Mouse (Mus musculus): ENCODE data around the gene Nabp2. TPM values are rescaled to one million over a fixed set of nuclear protein-coding genes. Genes with fewer than 3 reads are reported as not detected.
A peak's percentile ranks its signal among the peaks of the same experiment; 100 is the strongest.

Gene Nabp2
- polyA plus RNA-seq, 1 experiment from 2014 or later: 101 TPM

- H3K27me3 ChIP-seq (replicated peaks; ENCODE audit: control insufficient read depth, insufficient read depth, low read length): no peaks in the 10 kb centered on the region
- no peak overlapping the region for H3K9ac ChIP-seq (ENCODE audit: low read depth, low read length)
- no peak overlapping the region for H3K27ac ChIP-seq (ENCODE audit: low read depth, low read length)
- DNase-seq (ENCODE audit: low spot score): no peak
- H3K4me2 ChIP-seq: peak overlapping the region; percentile 100
- peaks cover 34% of the 10 kb centered on the region for H3K4me1 ChIP-seq (replicated peaks; ENCODE audit: control insufficient read depth, insufficient read depth, low read length)
- H3K36me3 ChIP-seq (ENCODE audit: control insufficient read depth, insufficient read depth, low read length): peaks cover 15% of the 10 kb centered on the region; the same call in 1 of the 2 replicates
- WGBS: 71% methylated on average over 1 of the region's 1 CpGs
- H3K4me3 ChIP-seq (ENCODE audit: low read depth, low read length): peak overlapping the region; percentile 79
- ATAC-seq (replicated peaks; ENCODE audit: low FRiP score): no peak
- H3K9me3 ChIP-seq (ENCODE audit: control insufficient read depth, low read length): no peaks in the 10 kb centered on the region
Measured at GRCm38 (mm10) chr10:128413076-128413475, 1.8 kb upstream of the Nabp2 start.

GRCm38 (mm10) chr10:128412558-128412957, 1.3 kb upstream of the Nabp2 start:
- peaks cover 18% of the 10 kb centered on the region; the same call in 1 of the 2 replicates for H3K36me3 ChIP-seq (ENCODE audit: control insufficient read depth, insufficient read depth, low read length)
- no peak overlapping the region for H3K27ac ChIP-seq (ENCODE audit: low read depth, low read length)
- peak overlapping the region; percentile 90 for H3K9ac ChIP-seq (ENCODE audit: low read depth, low read length)
- peaks cover 34% of the 10 kb centered on the region for H3K4me1 ChIP-seq (replicated peaks; ENCODE audit: control insufficient read depth, insufficient read depth, low read length)
- no peak for DNase-seq (ENCODE audit: low spot score)
- no peaks in the 10 kb centered on the region for H3K27me3 ChIP-seq (replicated peaks; ENCODE audit: control insufficient read depth, insufficient read depth, low read length)
- H3K9me3 ChIP-seq (ENCODE audit: control insufficient read depth, low read length): no peaks in the 10 kb centered on the region
- H3K4me2 ChIP-seq: peak overlapping the region; percentile 100
- ATAC-seq (replicated peaks; ENCODE audit: low FRiP score): no peak
- WGBS: 26% methylated on average over 1 of the region's 1 CpGs
- peak overlapping the region; percentile 79 for H3K4me3 ChIP-seq (ENCODE audit: low read depth, low read length)

DNA sequence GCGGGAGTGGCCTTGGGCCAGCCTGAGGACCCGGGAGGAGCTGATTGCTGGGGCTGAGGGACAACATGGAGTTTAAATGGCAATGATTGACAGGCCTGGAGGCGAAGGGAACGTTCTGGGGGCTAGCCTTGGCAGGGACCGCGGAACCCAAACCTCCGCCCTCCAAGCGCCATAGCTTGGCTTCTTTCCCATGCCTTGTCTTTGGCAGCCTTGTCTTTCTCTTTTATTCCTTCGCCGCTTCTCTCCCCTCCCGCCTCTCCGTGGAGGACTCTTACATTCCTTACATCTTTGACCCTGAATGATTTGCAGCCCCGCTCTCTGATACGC, 726 bp upstream of the Nabp2 start:
- Histone ChIP-seq H3K4me3 (ENCODE audit: low read depth, low read length) (peak overlapping the region; percentile 79), H3K4me2 (peak overlapping the region; percentile 100), H3K27me3 (replicated peaks; ENCODE audit: control insufficient read depth, insufficient read depth, low read length) (no peaks in the 10 kb centered on the region), H3K9ac (ENCODE audit: low read depth, low read length) (peak overlapping the region; percentile 90), H3K9me3 (ENCODE audit: control insufficient read depth, low read length) (no peaks in the 10 kb centered on the region), H3K4me1 (replicated peaks; ENCODE audit: control insufficient read depth, insufficient read depth, low read length) (peaks cover 34% of the 10 kb centered on the region), H3K36me3 (ENCODE audit: control insufficient read depth, insufficient read depth, low read length) (peaks cover 15% of the 10 kb centered on the region; the same call in 1 of the 2 replicates), H3K27ac (ENCODE audit: low read depth, low read length) (peak overlapping the region; percentile 91)
- WGBS: 1% methylated on average over 14 of the region's 14 CpGs
- ATAC-seq (replicated peaks; ENCODE audit: low FRiP score) (no peak), DNase-seq (ENCODE audit: low spot score) (no peak)

DNA sequence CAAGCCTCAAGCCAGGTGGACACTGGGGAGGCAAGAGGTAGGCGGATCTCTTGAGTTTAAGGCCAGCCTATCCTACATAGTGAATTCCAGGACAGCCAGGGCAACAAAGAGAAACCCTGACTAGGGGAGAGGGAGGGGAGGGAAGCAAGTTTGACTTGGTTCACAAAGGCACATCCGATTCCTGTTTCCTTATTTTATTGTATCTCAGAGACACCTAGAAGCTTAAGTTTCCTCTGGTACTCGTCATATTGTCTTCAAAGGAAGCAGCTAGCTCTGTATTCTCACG, 789 bp downstream of the Nabp2 start:
- Histone ChIP-seq H3K4me3 (ENCODE audit: low read depth, low read length) (peak overlapping the region; percentile 79), H3K9ac (ENCODE audit: low read depth, low read length) (peak overlapping the region; percentile 90), H3K27me3 (replicated peaks; ENCODE audit: control insufficient read depth, insufficient read depth, low read length) (no peaks in the 10 kb centered on the region), H3K27ac (ENCODE audit: low read depth, low read length) (peak overlapping the region; percentile 91), H3K4me2 (peak overlapping the region; percentile 100), H3K36me3 (ENCODE audit: control insufficient read depth, insufficient read depth, low read length) (peaks cover 14% of the 10 kb centered on the region; the same call in 1 of the 2 replicates), H3K9me3 (ENCODE audit: control insufficient read depth, low read length) (no peaks in the 10 kb centered on the region), H3K4me1 (replicated peaks; ENCODE audit: control insufficient read depth, insufficient read depth, low read length) (peaks cover 34% of the 10 kb centered on the region)
- ATAC-seq (replicated peaks; ENCODE audit: low FRiP score) (no peak), DNase-seq (ENCODE audit: low spot score) (no peak)
- 23% methylated on average over 4 of the region's 4 CpGs for WGBS

DNA sequence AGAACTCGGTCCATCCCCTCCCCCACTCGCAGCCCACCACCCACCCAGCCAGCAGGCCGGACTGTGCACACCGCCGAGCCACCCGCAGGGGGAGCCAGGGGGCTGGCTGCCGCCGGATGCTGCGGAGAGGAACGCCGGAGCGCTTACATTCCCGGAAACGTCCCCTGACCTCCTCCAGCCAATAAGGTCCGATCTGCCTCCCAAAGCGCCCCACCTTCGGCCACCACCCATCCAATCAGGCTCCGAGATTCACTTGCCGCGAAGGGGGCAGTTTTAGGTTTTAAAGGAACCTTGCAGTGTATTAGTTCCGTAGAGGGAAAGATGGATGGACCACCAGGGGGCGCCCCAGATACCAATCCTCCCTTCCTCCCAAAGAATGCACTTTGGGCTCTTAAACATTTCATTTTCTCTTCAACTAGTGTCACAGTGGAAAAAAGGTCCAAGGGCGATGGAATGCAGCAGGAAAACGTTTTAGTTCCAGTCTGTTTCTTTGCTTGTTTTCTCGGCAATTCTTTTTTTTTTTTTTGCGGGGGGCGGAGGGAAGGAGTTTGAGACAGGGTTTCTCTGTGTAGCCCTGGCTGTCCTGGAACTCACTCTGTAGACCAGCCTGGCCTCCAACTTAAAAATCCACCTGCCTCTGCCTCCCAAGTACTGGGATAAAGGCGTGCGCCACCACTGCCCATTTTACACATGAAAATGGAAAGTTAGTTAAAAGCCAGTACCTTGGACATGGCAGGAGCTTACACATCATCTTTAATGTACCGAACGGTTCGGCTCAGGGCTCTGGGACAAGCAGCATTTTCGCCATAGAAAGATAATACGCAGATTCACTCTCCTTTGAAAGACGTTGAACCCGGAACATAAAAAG, 1.4 kb downstream of the Nabp2 start:
- Histone ChIP-seq H3K9ac (ENCODE audit: low read depth, low read length) (peak overlapping the region; percentile 90), H3K9me3 (ENCODE audit: control insufficient read depth, low read length) (no peaks in the 10 kb centered on the region), H3K4me1 (replicated peaks; ENCODE audit: control insufficient read depth, insufficient read depth, low read length) (peaks cover 34% of the 10 kb centered on the region), H3K4me2 (peak overlapping the region; percentile 100), H3K27me3 (replicated peaks; ENCODE audit: control insufficient read depth, insufficient read depth, low read length) (no peaks in the 10 kb centered on the region), H3K4me3 (ENCODE audit: low read depth, low read length) (peak overlapping the region; percentile 79), H3K27ac (ENCODE audit: low read depth, low read length) (peak overlapping the region; percentile 91), H3K36me3 (ENCODE audit: control insufficient read depth, insufficient read depth, low read length) (peaks cover 11% of the 10 kb centered on the region; the same call in 1 of the 2 replicates)
- ATAC-seq (replicated peaks; ENCODE audit: low FRiP score): peak; percentile 86
- 7% methylated on average over 36 of the region's 36 CpGs for WGBS
- DNase-seq (ENCODE audit: low spot score): peak; percentile 91

DNA sequence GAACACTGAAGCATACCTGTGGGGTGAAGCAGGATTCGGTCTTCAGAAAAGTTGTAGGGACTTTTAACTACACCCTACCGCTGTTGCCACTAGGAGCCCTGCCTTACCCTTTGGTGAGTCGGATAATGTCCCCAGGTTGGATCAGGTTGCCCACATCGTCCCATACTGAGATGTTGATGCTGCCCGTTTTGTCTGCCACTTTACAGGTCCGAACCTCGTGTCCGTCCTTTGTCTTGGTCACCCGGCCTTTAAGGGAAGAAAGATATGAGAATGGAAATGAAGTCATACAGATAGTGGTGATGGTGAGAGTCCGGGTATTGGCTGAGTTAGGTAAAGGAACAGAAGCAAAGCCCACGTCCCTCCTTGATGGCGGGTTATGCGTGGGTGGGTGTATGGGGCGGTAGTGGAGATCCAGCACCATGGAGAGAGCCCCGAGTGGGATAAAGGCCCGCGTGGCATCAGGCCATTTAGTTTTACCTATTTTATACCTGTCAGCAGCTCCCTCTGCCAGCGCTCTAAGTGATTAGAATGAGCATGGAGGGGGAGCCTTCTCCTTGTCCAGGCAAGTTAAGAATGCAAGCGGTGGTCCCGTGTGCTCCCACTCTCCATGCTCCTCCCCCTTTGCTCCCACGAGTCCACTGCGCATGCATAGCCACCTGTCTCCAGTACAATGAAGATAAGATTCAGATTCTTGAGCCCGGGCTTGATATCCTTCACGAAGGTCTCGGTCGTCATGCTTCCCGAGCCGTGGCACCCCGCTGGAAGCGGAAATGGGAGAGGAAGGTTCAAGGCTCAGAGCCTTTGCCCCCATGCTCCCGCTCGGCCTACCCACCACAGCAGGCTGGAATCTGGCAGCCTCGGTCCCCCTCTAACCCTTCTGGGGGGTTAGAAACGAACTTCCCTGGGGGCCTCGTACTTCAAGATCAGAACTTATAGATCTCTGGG, 2.4 kb downstream of the Nabp2 start:
- Histone ChIP-seq H3K4me2 (peak overlapping the region; percentile 100), H3K36me3 (ENCODE audit: control insufficient read depth, insufficient read depth, low read length) (peaks cover 10% of the 10 kb centered on the region; the same call in 1 of the 2 replicates), H3K9me3 (ENCODE audit: control insufficient read depth, low read length) (no peaks in the 10 kb centered on the region), H3K4me1 (replicated peaks; ENCODE audit: control insufficient read depth, insufficient read depth, low read length) (peaks cover 25% of the 10 kb centered on the region), H3K9ac (ENCODE audit: low read depth, low read length) (peak overlapping the region; percentile 76), H3K27ac (ENCODE audit: low read depth, low read length) (peak overlapping the region; percentile 52), H3K4me3 (ENCODE audit: low read depth, low read length) (peak overlapping the region; percentile 79), H3K27me3 (replicated peaks; ENCODE audit: control insufficient read depth, insufficient read depth, low read length) (no peaks in the 10 kb centered on the region)
- WGBS: 17% methylated on average over 35 of the region's 35 CpGs
- ATAC-seq (replicated peaks; ENCODE audit: low FRiP score) (0 out of 2 replicates have a peak, but pooled peaks have one; percentile 1), DNase-seq (ENCODE audit: low spot score) (no peak)

DNA sequence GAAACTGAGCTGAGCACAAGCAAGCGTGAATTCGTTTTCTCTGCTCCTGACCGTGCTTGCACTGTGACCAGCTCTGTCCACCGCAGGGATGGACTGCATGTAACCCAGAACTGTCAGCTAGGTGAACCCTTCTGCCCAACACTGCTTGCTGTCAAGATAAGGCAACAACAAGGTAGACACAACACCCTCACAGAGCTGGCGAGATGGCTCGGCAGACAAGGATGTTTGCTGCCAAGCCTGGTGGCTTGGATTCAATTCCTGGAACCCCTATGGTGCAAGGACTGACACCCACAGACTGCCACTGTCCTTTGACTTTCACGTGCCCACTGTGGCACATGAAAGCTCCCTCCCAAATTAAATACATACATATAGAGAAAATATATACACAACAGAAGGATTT, 7.4 kb downstream of the Nabp2 start:
- H3K4me2 ChIP-seq: no peak overlapping the region
- H3K27ac ChIP-seq (ENCODE audit: low read depth, low read length): no peak overlapping the region
- ATAC-seq (replicated peaks; ENCODE audit: low FRiP score) (no peak), DNase-seq (ENCODE audit: low spot score) (no peak)
- H3K36me3 ChIP-seq (ENCODE audit: control insufficient read depth, insufficient read depth, low read length): peaks cover 10% of the 10 kb centered on the region; the same call in 1 of the 2 replicates
- no peak overlapping the region for H3K9ac ChIP-seq (ENCODE audit: low read depth, low read length)
- H3K27me3 ChIP-seq (replicated peaks; ENCODE audit: control insufficient read depth, insufficient read depth, low read length): no peaks in the 10 kb centered on the region
- 82% methylated on average over 7 of the region's 7 CpGs for WGBS
- no peak overlapping the region for H3K4me3 ChIP-seq (ENCODE audit: low read depth, low read length)
- H3K9me3 ChIP-seq (ENCODE audit: control insufficient read depth, low read length): no peaks in the 10 kb centered on the region
- H3K4me1 ChIP-seq (replicated peaks; ENCODE audit: control insufficient read depth, insufficient read depth, low read length): peaks cover 10% of the 10 kb centered on the region

- peaks cover 3% of the 10 kb centered on the region; the same call in 1 of the 2 replicates for H3K4me1 ChIP-seq (replicated peaks; ENCODE audit: control insufficient read depth, insufficient read depth, low read length)
- H3K27ac ChIP-seq (ENCODE audit: low read depth, low read length): no peak overlapping the region
- 70% methylated on average over 9 of the region's 9 CpGs for WGBS
- no peaks in the 10 kb centered on the region for H3K27me3 ChIP-seq (replicated peaks; ENCODE audit: control insufficient read depth, insufficient read depth, low read length)
- no peak overlapping the region for H3K4me2 ChIP-seq
- H3K4me3 ChIP-seq (ENCODE audit: low read depth, low read length): no peak overlapping the region
- DNase-seq (ENCODE audit: low spot score) (no peak), ATAC-seq (replicated peaks; ENCODE audit: low FRiP score) (no peak)
- no peaks in the 10 kb centered on the region for H3K9me3 ChIP-seq (ENCODE audit: control insufficient read depth, low read length)
- H3K9ac ChIP-seq (ENCODE audit: low read depth, low read length): no peak overlapping the region
- 0 out of 2 replicates have a peak, but pooled peaks cover 5% of the 10 kb centered on the region for H3K36me3 ChIP-seq (ENCODE audit: control insufficient read depth, insufficient read depth, low read length)
Measured at GRCm38 (mm10) chr10:128401638-128402037, 9.7 kb downstream of the Nabp2 start.
